Mouse (Mus musculus) heart, adult 8-10 months (tissue): ENCODE results near the gene Gpr37l1. TPM values are rescaled to one million over a fixed set of nuclear protein-coding genes. Genes with fewer than 3 reads are reported as not detected.

Experiments used
- DNase-seq: peaks from one replicate; pipeline ENCODE4 v3.0.0; 2022; ENCODE audit warnings: low spot score
- total RNA-seq, 4 experiments: library from RNA; stranded (reverse); gene quantifications; 2 replicates each; pipeline ENCODE4 v1.2.4; 2022

The Gpr37l1 gene
- total RNA-seq, 4 experiments from 2014 or later: 0.44 to 0.71 (median 0.65) TPM

- no peak for DNase-seq
These were observed 19.8 kb downstream of the Gpr37l1 start for GRCm38 (mm10) chr1:135147702-135148058.

- DNase-seq: peak; percentile 82
These were observed 20.4 kb downstream of the Gpr37l1 start for GRCm38 (mm10) chr1:135146946-135147701.

- DNase-seq: peak; percentile 76
These were observed 21.2 kb downstream of the Gpr37l1 start, which contains the start of gene Arl8a for GRCm38 (mm10) chr1:135146077-135146945. Gene Arl8a, plus strand, starts transcription at chr1:135146824.

- no peak for DNase-seq
These were observed 23.5 kb downstream of the Gpr37l1 start for GRCm38 (mm10) chr1:135143940-135144339.

- no peak for DNase-seq
These were observed 25.0 kb downstream of the Gpr37l1 start for GRCm38 (mm10) chr1:135142452-135142851.

GRCm38 (mm10) chr1:135139906-135140305, 27.6 kb downstream of the Gpr37l1 start:
- DNase-seq: no peak

GRCm38 (mm10) chr1:135136500-135136899, 31.0 kb downstream of the Gpr37l1 start:
- DNase-seq: peak; percentile 48

- DNase-seq: no peak
These were observed 32.2 kb downstream of the Gpr37l1 start for GRCm38 (mm10) chr1:135135111-135135787.

- no peak for DNase-seq
These were observed 33.6 kb downstream of the Gpr37l1 start for GRCm38 (mm10) chr1:135133678-135134435.

GRCm38 (mm10) chr1:135132893-135133369, 34.5 kb downstream of the Gpr37l1 start:
- DNase-seq: no peak

GRCm38 (mm10) chr1:135132473-135132872, 35.0 kb downstream of the Gpr37l1 start, which contains the start of gene Ptpn7:
Gene Ptpn7, plus strand, starts transcription at chr1:135132700.
- peak; percentile 41 for DNase-seq

GRCm38 (mm10) chr1:135131560-135131959, 35.9 kb downstream of the Gpr37l1 start:
- no peak for DNase-seq

- no peak for DNase-seq
These were observed 36.4 kb downstream of the Gpr37l1 start for GRCm38 (mm10) chr1:135131034-135131433.

- no peak for DNase-seq
These were observed 37.0 kb downstream of the Gpr37l1 start for GRCm38 (mm10) chr1:135130376-135131018.

- DNase-seq: no peak
These were observed 37.8 kb downstream of the Gpr37l1 start for GRCm38 (mm10) chr1:135129543-135130183.

GRCm38 (mm10) chr1:135128986-135129385, 38.5 kb downstream of the Gpr37l1 start:
- DNase-seq: no peak

- DNase-seq: no peak
These were observed 39.5 kb downstream of the Gpr37l1 start for GRCm38 (mm10) chr1:135128011-135128441.

GRCm38 (mm10) chr1:135126443-135127027, 40.9 kb downstream of the Gpr37l1 start:
- DNase-seq: no peak

GRCm38 (mm10) chr1:135125990-135126389, 41.5 kb downstream of the Gpr37l1 start:
- DNase-seq: no peak
